Mouse (Mus musculus) midbrain, embryonic 11.5 days (tissue): ENCODE data around the gene Lmx1b. TPM values are rescaled to one million over a fixed set of nuclear protein-coding genes. Genes with fewer than 3 reads are reported as not detected.

Experiments used
- ATAC-seq: fragments of 200-750 bp; cut with Nextera tagmentation; 2 replicates; pipeline ENCODE4 v1.8.0; 2017; ENCODE audit warnings: moderate TSS enrichment, moderate library complexity; ENCODE audit not compliant: low FRiP score
- DNase-seq: peaks from one replicate; pipeline ENCODE4 v3.0.0; 2015; ENCODE audit warnings: low spot score; ENCODE audit errors: missing footprints
- H3K27ac ChIP-seq: fragments of 300-500 bp; sonication (generic); 2 replicates; pipeline ENCODE4 v1.5.1; 2014; ENCODE audit warnings: low read depth, low read length
- H3K27me3 ChIP-seq: fragments of 300-500 bp; sonication (generic); 2 replicates; pipeline ENCODE4 v1.6.1; 2014; ENCODE audit warnings: mild to moderate bottlenecking, low read length, moderate library complexity, mixed read lengths; ENCODE audit not compliant: control insufficient read depth, insufficient read depth
- H3K36me3 ChIP-seq: fragments of 300-500 bp; sonication (generic); 2 replicates; pipeline ENCODE4 v1.6.1; 2014; ENCODE audit warnings: mild to moderate bottlenecking, low read length, moderate library complexity, mixed read lengths; ENCODE audit not compliant: control insufficient read depth, insufficient read depth
- H3K4me1 ChIP-seq: fragments of 300-500 bp; sonication (generic); 2 replicates; pipeline ENCODE4 v1.6.1; 2014; ENCODE audit warnings: low read length; ENCODE audit not compliant: control insufficient read depth, insufficient read depth
- H3K4me2 ChIP-seq: fragments of 300-500 bp; sonication (generic); 2 replicates; pipeline ENCODE4 v1.6.1; 2014; ENCODE audit warnings: mild to moderate bottlenecking, moderate library complexity
- H3K4me3 ChIP-seq: fragments of 300-500 bp; sonication (generic); 2 replicates; pipeline ENCODE4 v1.5.1; 2014; ENCODE audit warnings: low read depth, low read length
- H3K9ac ChIP-seq: fragments of 300-500 bp; sonication (generic); 2 replicates; pipeline ENCODE4 v1.6.1; 2014; ENCODE audit warnings: low read length
- H3K9me3 ChIP-seq: fragments of 300-500 bp; sonication (generic); 2 replicates; pipeline ENCODE4 v1.6.1; 2016; ENCODE audit warnings: low read length; ENCODE audit not compliant: control insufficient read depth
- WGBS: fragments of 180-500 bp; shearing (Covaris S2); extraction: QIAGEN DNeasy Blood & Tissue Kit; methylation state at CpG from one replicate; pipeline ENCODE4 v1.1.7; 2014; 5-methylcytosine and 5-hydroxymethylcytosine counted together
- polyA plus RNA-seq: library from polyadenylated mRNA; unstranded; fragments of >200 nt; fragmentation: Nextera tagmentation; extraction: Ambion mirVana; gene quantifications from 2 replicates; pipeline ENCODE4 v1.2.1, GENCODE M21; 2014

Lmx1b gene
- polyA plus RNA-seq, 1 experiment from 2014 or later, result 2.2 TPM

- Histone ChIP-seq H3K4me3 (no peak overlapping the region), H3K36me3 (no peaks in the 10 kb centered on the region), H3K27ac (no peak overlapping the region), H3K9me3 (no peaks in the 10 kb centered on the region), H3K27me3 (no peaks in the 10 kb centered on the region; the same call in 1 of the 2 replicates), H3K4me1 (peaks cover 12% of the 10 kb centered on the region), H3K9ac (no peak overlapping the region), H3K4me2 (no peak overlapping the region)
- WGBS, result 81% methylated on average over 6 of the region's 6 CpGs
- DNase-seq (no peak), ATAC-seq (no peak)
These were observed 28.4 kb upstream of the Lmx1b start for GRCm38 (mm10) chr2:33668741-33669140.

GRCm38 (mm10) chr2:33666388-33666945, 26.2 kb upstream of the Lmx1b start:
- Histone ChIP-seq H3K27me3 (no peaks in the 10 kb centered on the region; the same call in 1 of the 2 replicates), H3K9me3 (no peaks in the 10 kb centered on the region), H3K4me1 (peaks cover 12% of the 10 kb centered on the region), H3K27ac (no peak overlapping the region), H3K4me2 (no peak overlapping the region), H3K36me3 (no peaks in the 10 kb centered on the region), H3K9ac (no peak overlapping the region), H3K4me3 (no peak overlapping the region)
- DNase-seq, result no peak
- no peak for ATAC-seq
- 53% methylated on average over 11 of the region's 11 CpGs for WGBS

DNA sequence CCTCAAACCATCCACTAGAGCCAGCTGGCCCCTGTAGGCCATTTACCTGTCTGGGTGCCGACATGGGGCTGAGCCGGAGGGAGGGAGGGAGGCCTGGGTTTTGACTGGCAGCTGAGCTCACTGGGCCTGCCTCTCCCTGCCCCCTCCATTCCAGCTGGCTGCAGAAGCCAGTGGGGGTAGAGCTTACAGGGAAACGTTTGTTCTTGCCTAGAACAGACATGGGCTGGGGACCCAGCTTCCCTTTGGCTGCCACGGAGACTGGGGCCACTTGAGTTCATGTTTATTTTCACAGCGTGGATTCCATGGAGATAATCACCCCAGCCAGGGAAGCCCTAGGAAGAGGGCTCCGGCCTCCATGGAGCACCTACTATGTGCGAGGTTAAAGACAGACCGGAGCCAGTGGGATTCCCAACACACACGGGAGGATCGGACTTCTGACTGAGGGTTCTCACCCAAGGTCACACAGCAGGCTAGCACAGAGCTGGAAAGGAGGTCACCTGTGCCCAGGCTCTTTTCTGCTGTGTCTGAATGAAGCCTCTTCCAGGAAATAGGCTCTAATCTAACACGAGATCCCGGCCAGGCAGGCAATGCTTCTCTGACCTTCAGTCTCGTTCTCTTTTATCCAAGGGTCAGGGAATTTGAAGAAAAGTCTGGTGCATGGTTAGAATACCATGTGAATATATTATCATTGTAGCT, 25.2 kb upstream of the Lmx1b start:
- 26% methylated on average over 13 of the region's 13 CpGs for WGBS
- no peaks in the 10 kb centered on the region; the same call in 1 of the 2 replicates for H3K27me3 ChIP-seq
- H3K9ac ChIP-seq, result no peak overlapping the region
- H3K4me3 ChIP-seq, result no peak overlapping the region
- peaks cover 12% of the 10 kb centered on the region for H3K4me1 ChIP-seq
- H3K9me3 ChIP-seq, result no peaks in the 10 kb centered on the region
- no peak overlapping the region for H3K4me2 ChIP-seq
- H3K36me3 ChIP-seq, result no peaks in the 10 kb centered on the region
- peak; percentile 46; the same call in 1 of the 2 replicates for ATAC-seq
- H3K27ac ChIP-seq, result no peak overlapping the region
- no peak for DNase-seq

GRCm38 (mm10) chr2:33664661-33665060, 24.4 kb upstream of the Lmx1b start:
- Histone ChIP-seq H3K27me3 (no peaks in the 10 kb centered on the region; the same call in 1 of the 2 replicates), H3K4me3 (no peak overlapping the region), H3K4me1 (peaks cover 12% of the 10 kb centered on the region), H3K27ac (no peak overlapping the region), H3K36me3 (no peaks in the 10 kb centered on the region), H3K4me2 (no peak overlapping the region), H3K9me3 (no peaks in the 10 kb centered on the region), H3K9ac (no peak overlapping the region)
- DNase-seq (no peak), ATAC-seq (peak; percentile 35)
- WGBS, result 75% methylated on average over 4 of the region's 4 CpGs

GRCm38 (mm10) chr2:33659288-33659629, 18.9 kb upstream of the Lmx1b start:
- Histone ChIP-seq H3K4me1 (peaks cover 2% of the 10 kb centered on the region; the same call in 1 of the 2 replicates), H3K36me3 (no peaks in the 10 kb centered on the region), H3K9ac (no peak overlapping the region; the same call in 1 of the 2 replicates), H3K27ac (no peak overlapping the region), H3K4me3 (no peak overlapping the region), H3K27me3 (no peaks in the 10 kb centered on the region; the same call in 1 of the 2 replicates), H3K4me2 (peak overlapping the region; percentile 16; the same call in 1 of the 2 replicates), H3K9me3 (no peaks in the 10 kb centered on the region)
- ATAC-seq (peak; percentile 76; the same call in 1 of the 2 replicates), DNase-seq (peak; percentile 94)
- 7% methylated on average over 7 of the region's 7 CpGs for WGBS

- Histone ChIP-seq H3K4me2 (peak overlapping the region; percentile 16; the same call in 1 of the 2 replicates), H3K9me3 (no peaks in the 10 kb centered on the region), H3K4me1 (peaks cover 2% of the 10 kb centered on the region; the same call in 1 of the 2 replicates), H3K36me3 (no peaks in the 10 kb centered on the region), H3K27me3 (no peaks in the 10 kb centered on the region), H3K27ac (no peak overlapping the region), H3K9ac (no peak overlapping the region; the same call in 1 of the 2 replicates), H3K4me3 (no peak overlapping the region)
- ATAC-seq, result 0 out of 2 replicates have a peak, but pooled peaks have one; percentile 30
- WGBS, result 52% methylated on average over 11 of the region's 12 CpGs
- DNase-seq, result no peak
These were observed 18.4 kb upstream of the Lmx1b start for GRCm38 (mm10) chr2:33658602-33659287.

GRCm38 (mm10) chr2:33652517-33653198, 12.3 kb upstream of the Lmx1b start:
- peaks cover 3% of the 10 kb centered on the region for H3K4me1 ChIP-seq
- H3K9me3 ChIP-seq, result no peaks in the 10 kb centered on the region
- DNase-seq (no peak), ATAC-seq (no peak)
- H3K9ac ChIP-seq, result no peak overlapping the region
- no peak overlapping the region for H3K4me2 ChIP-seq
- H3K4me3 ChIP-seq, result no peak overlapping the region
- peaks cover 17% of the 10 kb centered on the region for H3K27me3 ChIP-seq
- WGBS, result 81% methylated on average over 22 of the region's 22 CpGs
- H3K27ac ChIP-seq, result no peak overlapping the region
- H3K36me3 ChIP-seq, result no peaks in the 10 kb centered on the region

- WGBS, result 56% methylated on average over 3 of the region's 3 CpGs
- no peak overlapping the region for H3K9ac ChIP-seq
- no peak for ATAC-seq
- H3K4me3 ChIP-seq, result no peak overlapping the region
- no peak for DNase-seq
- no peaks in the 10 kb centered on the region for H3K9me3 ChIP-seq
- no peak overlapping the region for H3K27ac ChIP-seq
- H3K36me3 ChIP-seq, result no peaks in the 10 kb centered on the region
- H3K27me3 ChIP-seq, result peaks cover 50% of the 10 kb centered on the region
- no peak overlapping the region for H3K4me2 ChIP-seq
- H3K4me1 ChIP-seq, result peaks cover 8% of the 10 kb centered on the region
These were observed 9.1 kb upstream of the Lmx1b start for GRCm38 (mm10) chr2:33649371-33649770.
